Mouse (Mus musculus) heart, postnatal 0 days (tissue): Measurements from ENCODE around the gene Neurl1a.

Experiments
- CTCF ChIP-seq: IDR thresholded peaks from 2 replicates; pipeline ENCODE4 v1.5.1; 2016; ENCODE audit warnings: antibody characterized with exemption, control low read depth, low read depth
- EP300 ChIP-seq: IDR thresholded peaks from 2 replicates; pipeline ENCODE4 v1.6.1; 2016; ENCODE audit warnings: antibody characterized with exemption, low read depth

DNA sequence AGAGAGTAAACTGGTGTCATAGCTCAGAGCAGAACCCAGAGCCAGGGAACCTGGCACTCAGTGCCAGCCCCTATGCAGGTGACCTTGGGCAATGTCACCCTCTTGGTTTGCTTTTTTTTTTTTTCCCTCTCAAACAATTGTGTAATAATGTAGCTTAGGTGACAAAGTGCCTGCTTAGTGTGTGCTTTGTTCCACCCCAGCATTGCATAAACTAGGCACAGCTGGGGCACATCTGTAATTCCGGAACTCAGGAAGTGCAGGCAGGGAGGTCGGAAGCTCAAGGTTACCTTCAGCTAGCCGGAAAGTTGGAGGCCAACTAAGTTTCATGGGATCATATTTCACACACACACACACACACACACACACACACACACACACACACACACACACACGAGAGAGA, 28.8 kb upstream of the Neurl1a start:
- TF ChIP-seq EP300 (no peak), CTCF (no peak)
